Mouse (Mus musculus): ENCODE results near the gene Klhl4. TPM values are rescaled to one million over a fixed set of nuclear protein-coding genes. Genes with fewer than 3 reads are reported as not detected.

Gene Klhl4
- polyA plus RNA-seq (2014; fragmentation: Illumina TruSeq; extraction: RNeasy Lipid Tissue Mini Kit (QIAGEN cat#74804); ENCODE audit: low read depth, low replicate concordance), result 1.5 TPM

GRCm38 (mm10) chrX:114473782-114474731 is at the start of gene Klhl4:
Gene Klhl4, plus strand, starts transcription at chrX:114474333.

Data from liver, adult 10 weeks (tissue).